Mouse (Mus musculus) ES-E14 (cell line): Measurements from ENCODE around the gene Bbox1. TPM values are rescaled to one million over a fixed set of nuclear protein-coding genes. Genes with fewer than 3 reads are reported as not detected.

Source experiments
- DNase-seq: peaks from one replicate; pipeline ENCODE4 v3.0.0-alpha.2; 2013; ENCODE audit warnings: low read depth, low spot score
- H3K27ac ChIP-seq: 2 replicates; pipeline ENCODE4 v1.5.1; 2012; ENCODE audit warnings: low read depth, mild to moderate bottlenecking, low read length, moderate library complexity, mixed read lengths; ENCODE audit not compliant: poor library complexity, insufficient read depth, severe bottlenecking
- H3K36me3 ChIP-seq: 2 replicates; pipeline ENCODE4 v1.6.1; 2012; ENCODE audit warnings: mild to moderate bottlenecking, low read length, moderate library complexity, mixed read lengths; ENCODE audit not compliant: control insufficient read depth, poor library complexity, insufficient read depth, severe bottlenecking
- H3K4me1 ChIP-seq, 2 experiments: fragments of 150-350 bp in 1 of 2; sonication (generic) in 1 of 2; 2 replicates each; pipeline ENCODE4 v1.6.1; 2012; ENCODE audit warnings: low read length in 2 of 2, mild to moderate bottlenecking in 1 of 2, mixed read lengths in 1 of 2; ENCODE audit not compliant: control insufficient read depth in 2 of 2, insufficient read depth in 2 of 2, poor library complexity in 1 of 2
- H3K4me3 ChIP-seq, 2 experiments: fragments of 150-350 bp in 1 of 2; sonication (generic) in 1 of 2; 2 replicates each; pipeline ENCODE4 v1.5.1; 2012; ENCODE audit warnings: low read length in 2 of 2, low read depth in 1 of 2, mild to moderate bottlenecking in 1 of 2, mixed read lengths in 1 of 2; ENCODE audit not compliant: insufficient read depth in 1 of 2, poor library complexity in 1 of 2, severe bottlenecking in 1 of 2
- H3K9ac ChIP-seq: 2 replicates; pipeline ENCODE4 v1.6.1; 2012; ENCODE audit warnings: low read depth, mild to moderate bottlenecking, low read length, mixed read lengths; ENCODE audit not compliant: poor library complexity, insufficient read depth, severe bottlenecking
- H3K9me3 ChIP-seq: fragments of 150-350 bp; sonication (generic); 2 replicates; pipeline ENCODE4 v1.6.1; 2012; ENCODE audit warnings: low read depth, mild to moderate bottlenecking, low read length; ENCODE audit not compliant: control insufficient read depth, insufficient read depth
- CHD2 ChIP-seq: IDR thresholded peaks from 2 replicates; pipeline ENCODE4 v1.6.1; 2014; ENCODE audit warnings: mild to moderate bottlenecking, low read depth, low read length, inconsistent platforms
- HCFC1 ChIP-seq: IDR thresholded peaks from 2 replicates; pipeline ENCODE4 v1.6.1; 2012; ENCODE audit warnings: low read length, inconsistent platforms, borderline replicate concordance; ENCODE audit not compliant: insufficient read depth
- MAFK ChIP-seq: IDR thresholded peaks from 2 replicates; pipeline ENCODE4 v1.6.1; 2014; ENCODE audit warnings: mild to moderate bottlenecking, low read depth, low read length, inconsistent platforms; ENCODE audit not compliant: insufficient read depth
- ZC3H11A ChIP-seq: IDR thresholded peaks from 2 replicates; pipeline ENCODE4 v1.6.1; 2012; ENCODE audit warnings: low read depth, mild to moderate bottlenecking, inconsistent platforms, low read length, borderline replicate concordance
- ZNF384 ChIP-seq: IDR thresholded peaks from 2 replicates; pipeline ENCODE4 v1.6.1; 2012; ENCODE audit warnings: low read depth, low read length, inconsistent platforms
- in situ Hi-C, 2 experiments: fragments of 600-800 bp; cut with MboI; formaldehyde crosslinking; loops; one replicate each; pipeline ENCODE4 v1.15.1; 2025; ENCODE audit warnings: low sequenced_read_pairs in 2 of 2, inconsistent platforms in 1 of 2; ENCODE audit not compliant: unreplicated experiment in 2 of 2
- total RNA-seq: library from RNA; depleted of rRNA; stranded (reverse); fragments of 300-350 nt; gene quantifications from 2 replicates; pipeline ENCODE4 v1.2.3, GENCODE M21; 2012

Gene Bbox1
- total RNA-seq, 1 experiment: not detected

DNA sequence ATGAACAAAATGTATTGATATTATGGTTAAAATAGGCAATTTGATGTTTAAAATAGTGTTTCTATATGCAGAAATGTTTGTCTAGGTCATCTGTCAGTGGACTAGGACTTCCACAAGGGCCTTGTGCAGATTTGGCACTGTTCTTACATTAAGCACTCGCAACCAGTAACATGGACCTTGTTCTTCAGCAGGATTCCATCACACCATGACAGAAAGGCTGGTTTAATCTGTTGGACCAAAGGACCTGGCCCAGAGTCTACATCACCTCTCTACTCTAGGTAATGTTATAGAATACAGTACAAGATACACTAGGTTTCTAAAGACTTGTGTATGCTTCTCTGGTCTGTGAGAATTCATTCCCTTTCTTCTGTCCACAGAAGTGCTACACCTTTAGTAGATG lies 4.4 kb upstream of the Bbox1 start:
- Histone ChIP-seq H3K9me3 (no peaks in the 10 kb centered on the region), H3K27ac (no peak overlapping the region), H3K4me3 (no peak overlapping the region), H3K9ac (no peak overlapping the region), H3K4me1 (no peaks in the 10 kb centered on the region), H3K36me3 (no peaks in the 10 kb centered on the region)
- DNase-seq: no peak
- TF ChIP-seq MAFK: no peak
- no peak for TF ChIP-seq HCFC1
- TF ChIP-seq ZNF384: no peak
- TF ChIP-seq CHD2: no peak
- TF ChIP-seq ZC3H11A: no peak
- in situ Hi-C loops: no loop called here

DNA sequence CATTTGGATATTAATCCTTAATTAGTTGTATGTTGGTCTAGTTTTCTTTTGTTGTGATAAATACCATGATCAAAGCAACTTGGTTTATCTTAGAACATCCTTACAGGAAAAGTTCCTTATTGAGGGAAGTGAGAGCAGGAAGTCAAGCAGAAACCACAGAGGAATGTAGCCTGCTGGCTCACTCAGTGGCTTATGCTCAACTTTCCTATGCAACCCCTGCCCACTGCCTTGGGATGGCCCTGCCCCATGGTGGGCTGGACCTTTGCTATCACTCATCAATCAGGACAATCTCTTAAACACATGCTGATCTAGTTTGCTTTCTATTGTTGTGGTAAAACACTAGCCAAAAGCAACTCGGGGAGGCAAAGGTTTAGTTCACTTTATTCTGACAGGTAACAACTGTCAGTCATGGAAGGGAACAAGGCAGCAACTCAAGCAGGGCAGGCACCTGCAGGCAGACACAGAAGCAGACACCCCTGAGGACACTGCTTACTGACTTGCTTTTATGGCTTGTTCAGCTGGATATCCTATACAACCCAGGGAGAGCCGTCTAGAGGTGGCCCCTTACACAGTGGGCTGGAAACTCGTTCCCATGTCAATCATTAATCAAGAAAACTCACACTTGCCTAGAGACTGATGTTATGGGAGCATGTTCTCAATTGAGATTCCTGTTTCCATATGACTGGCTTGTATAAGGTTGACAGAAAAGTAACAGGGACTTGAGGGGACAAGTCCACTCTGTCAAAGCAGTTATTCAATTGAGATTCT lies 1.9 kb upstream of the Bbox1 start:
- Histone ChIP-seq H3K9me3 (no peaks in the 10 kb centered on the region), H3K9ac (no peak overlapping the region), H3K27ac (no peak overlapping the region), H3K4me1 (no peaks in the 10 kb centered on the region), H3K4me3 (no peak overlapping the region), H3K36me3 (no peaks in the 10 kb centered on the region)
- DNase-seq: no peak
- in situ Hi-C loops: no loop called here
- TF ChIP-seq HCFC1 (no peak), ZNF384 (no peak), CHD2 (no peak), ZC3H11A (no peak)

DNA sequence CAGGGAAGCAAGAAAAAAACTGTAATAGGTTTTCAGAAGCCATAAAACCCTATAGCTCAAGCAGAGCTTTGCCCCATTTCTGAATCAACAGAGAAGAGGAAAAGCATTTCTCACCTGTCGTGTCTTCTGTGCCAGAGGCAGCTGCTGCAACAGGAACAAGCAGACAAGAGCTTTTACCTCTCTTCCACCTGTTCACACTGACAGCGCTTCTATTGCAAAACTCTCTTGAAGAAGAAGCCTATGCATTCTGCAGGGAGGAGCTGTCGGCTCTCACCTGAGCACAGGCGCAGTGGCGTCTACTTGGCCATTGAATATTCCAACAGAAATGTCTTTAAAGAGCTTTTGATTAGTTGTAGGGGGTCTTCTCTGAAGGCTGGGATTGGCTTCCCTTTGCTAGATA lies 286 bp downstream of the Bbox1 start:
- Histone ChIP-seq H3K9me3 (no peaks in the 10 kb centered on the region), H3K36me3 (no peaks in the 10 kb centered on the region), H3K4me1 (no peaks in the 10 kb centered on the region), H3K9ac (no peak overlapping the region), H3K27ac (no peak overlapping the region), H3K4me3 (no peak overlapping the region)
- DNase-seq: no peak
- TF ChIP-seq CHD2: no peak
- no peak for TF ChIP-seq HCFC1
- no peak for TF ChIP-seq MAFK
- TF ChIP-seq ZNF384: no peak
- no peak for TF ChIP-seq ZC3H11A
- in situ Hi-C loops: no loop called here

DNA sequence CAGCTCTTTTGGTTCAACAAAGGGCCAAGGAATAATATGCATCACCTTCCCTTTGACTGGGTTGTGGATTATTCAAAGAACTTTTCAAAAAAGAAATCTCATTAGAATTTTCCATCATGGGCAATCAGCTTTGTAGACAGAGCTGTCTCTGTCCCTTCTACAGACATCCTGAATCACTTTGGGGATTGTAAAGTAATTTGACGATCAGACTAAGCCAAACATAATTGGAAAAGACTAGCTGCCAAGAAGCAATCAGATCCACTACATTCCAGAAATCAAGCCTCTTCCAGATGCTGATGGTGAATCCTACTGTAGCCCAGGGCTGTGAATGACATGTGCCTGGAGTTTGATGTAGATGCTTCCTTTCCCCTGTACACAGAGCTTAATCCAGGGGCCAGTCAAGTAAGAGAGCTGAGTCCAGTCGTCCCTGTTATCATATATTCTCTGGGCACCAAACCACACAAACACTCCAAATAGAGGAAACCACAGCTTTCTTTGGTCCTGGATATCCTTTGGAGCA lies 995 bp downstream of the Bbox1 start:
- in situ Hi-C loops: no loop called here
- DNase-seq: no peak
- TF ChIP-seq CHD2 (no peak), HCFC1 (no peak), ZC3H11A (no peak), MAFK (no peak), ZNF384 (no peak)
- Histone ChIP-seq H3K9ac (no peak overlapping the region), H3K36me3 (no peaks in the 10 kb centered on the region), H3K4me3 (no peak overlapping the region), H3K4me1 (no peaks in the 10 kb centered on the region), H3K9me3 (no peaks in the 10 kb centered on the region), H3K27ac (no peak overlapping the region)
